Mouse (Mus musculus): Measurements from ENCODE around the gene Wdr83.

The Wdr83 gene

GRCm38 (mm10) chr8:85076001-85076400 is 5.1 kb downstream of the Wdr83 start:
- peak; percentile 56 to 58 for DNase-seq

GRCm38 (mm10) chr8:85074617-85075016 is 6.5 kb downstream of the Wdr83 start:
- DNase-seq, result no peak

- DNase-seq, result no peak
Observed at GRCm38 (mm10) chr8:85074167-85074566, 6.9 kb downstream of the Wdr83 start.

- DNase-seq, result no peak
Observed at GRCm38 (mm10) chr8:85073041-85073612, 8.0 kb downstream of the Wdr83 start.

- DNase-seq, result no peak
Observed at GRCm38 (mm10) chr8:85072364-85072929, 8.7 kb downstream of the Wdr83 start.

- DNase-seq, result peak; percentile 90 to 94
Observed at GRCm38 (mm10) chr8:85071514-85072281, 9.4 kb downstream of the Wdr83 start, which contains the start of gene Dhps. Gene Dhps, plus strand, starts transcription at chr8:85071757.

GRCm38 (mm10) chr8:85071041-85071440 is 10.1 kb downstream of the Wdr83 start:
- DNase-seq, result no peak

GRCm38 (mm10) chr8:85067982-85068381 is 13.1 kb downstream of the Wdr83 start, which contains the start of gene Gm5741:
Gene Gm5741, minus strand, starts transcription at chr8:85067982.
- no peak for DNase-seq

- no peak for DNase-seq
Observed at GRCm38 (mm10) chr8:85067155-85067554, 14.0 kb downstream of the Wdr83 start.

- no peak for DNase-seq
Observed at GRCm38 (mm10) chr8:85065213-85065612, 15.9 kb downstream of the Wdr83 start.

GRCm38 (mm10) chr8:85062603-85063002 is 18.5 kb downstream of the Wdr83 start:
- DNase-seq, result no peak

GRCm38 (mm10) chr8:85059879-85060616 is 21.1 kb downstream of the Wdr83 start, which contains the start of gene Fbxw9:
Gene Fbxw9, plus strand, starts transcription at chr8:85060055.
- DNase-seq, result peak; percentile 89 to 90

GRCm38 (mm10) chr8:85057367-85057766 is 23.7 kb downstream of the Wdr83 start:
- DNase-seq, result no peak

- DNase-seq, result no peak
Observed at GRCm38 (mm10) chr8:85043619-85044018, 37.5 kb downstream of the Wdr83 start.

GRCm38 (mm10) chr8:85037681-85038531 is 43.2 kb downstream of the Wdr83 start:
- peak; percentile 41 to 52 for DNase-seq

GRCm38 (mm10) chr8:85037366-85037680 is 43.8 kb downstream of the Wdr83 start:
- no peak for DNase-seq

- peak; percentile 90 to 93 for DNase-seq
Observed at GRCm38 (mm10) chr8:85036718-85037365, 44.3 kb downstream of the Wdr83 start, which contains the start of gene Tnpo2. Gene Tnpo2, plus strand, starts transcription at chr8:85036915.

GRCm38 (mm10) chr8:85036381-85036717 is 44.8 kb downstream of the Wdr83 start:
- DNase-seq, result no peak

- DNase-seq, result peak in 1 of 2 experiments; percentile 27
Observed at GRCm38 (mm10) chr8:85035728-85036310, 45.3 kb downstream of the Wdr83 start.

- DNase-seq, result no peak
Observed at GRCm38 (mm10) chr8:85035165-85035727, 45.9 kb downstream of the Wdr83 start.

- peak; percentile 68 to 69 for DNase-seq
Observed at GRCm38 (mm10) chr8:85034764-85035163, 46.3 kb downstream of the Wdr83 start.
